Mouse (Mus musculus) myocyte (in vitro differentiated cells): ENCODE data around the gene Cblb. TPM values are rescaled to one million over a fixed set of nuclear protein-coding genes. Genes with fewer than 3 reads are reported as not detected.

Experiments
- H3K27me3 ChIP-seq: one replicate; pipeline ENCODE4 v1.6.1; 2011; ENCODE audit not compliant: control insufficient read depth, insufficient read depth, insufficient read length
- H3K36me3 ChIP-seq: one replicate; pipeline ENCODE4 v1.6.1; 2011; ENCODE audit not compliant: control insufficient read depth, insufficient read depth
- H3K4me2 ChIP-seq: one replicate; pipeline ENCODE4 v1.6.1; 2011; ENCODE audit warnings: low read depth, control low read depth
- H3K4me3 ChIP-seq: one replicate; pipeline ENCODE4 v1.5.1; 2011; ENCODE audit warnings: mild to moderate bottlenecking, control low read depth, moderate library complexity
- H3K79me2 ChIP-seq: one replicate; pipeline ENCODE4 v1.6.1; 2011; ENCODE audit not compliant: control insufficient read depth, insufficient read depth
- H3ac ChIP-seq: one replicate; pipeline ENCODE4 v1.6.1; 2011; ENCODE audit not compliant: control insufficient read depth, insufficient read length
- CEBPB ChIP-seq: IDR thresholded peaks from 2 replicates; pipeline ENCODE4 v1.6.1; 2011; ENCODE audit warnings: mild to moderate bottlenecking, moderate library complexity; ENCODE audit not compliant: poor library complexity, insufficient read depth, severe bottlenecking
- E2F4 ChIP-seq: IDR thresholded peaks from one replicate; pipeline ENCODE4 v1.6.1; 2011; ENCODE audit warnings: mild to moderate bottlenecking, control low read depth, moderate library complexity; ENCODE audit not compliant: insufficient read depth
- MAX ChIP-seq: IDR thresholded peaks from one replicate; pipeline ENCODE4 v1.6.1; 2011; ENCODE audit warnings: low read depth, mild to moderate bottlenecking, control low read depth
- MYOD1 ChIP-seq, 3 experiments: IDR thresholded peaks; one replicate each; pipeline ENCODE4 v1.6.1; 2011; ENCODE audit warnings: control low read depth in 2 of 3, low read depth in 2 of 3, mild to moderate bottlenecking in 2 of 3, moderate library complexity in 1 of 3; ENCODE audit not compliant: insufficient read length in 2 of 3, control insufficient read depth in 1 of 3
- MYOG ChIP-seq, 3 experiments: IDR thresholded peaks; one replicate each; pipeline ENCODE4 v1.6.1; 2011; ENCODE audit warnings: control low read depth in 2 of 3, low read depth in 2 of 3, mild to moderate bottlenecking in 2 of 3; ENCODE audit not compliant: insufficient read length in 2 of 3, control insufficient read depth in 1 of 3, insufficient read depth in 1 of 3
- POLR2A ChIP-seq: IDR thresholded peaks from one replicate; pipeline ENCODE4 v1.6.1; 2011; ENCODE audit warnings: low read depth, mild to moderate bottlenecking, control low read depth, moderate library complexity; ENCODE audit not compliant: insufficient read length
- POLR2AphosphoS2 ChIP-seq: IDR thresholded peaks from one replicate; pipeline ENCODE4 v1.6.1; 2011; ENCODE audit warnings: low read depth, control low read depth; ENCODE audit not compliant: insufficient read length
- REST ChIP-seq: IDR thresholded peaks from one replicate; pipeline ENCODE4 v1.6.1; 2011; ENCODE audit warnings: mild to moderate bottlenecking, control low read depth, moderate library complexity; ENCODE audit not compliant: insufficient read depth, insufficient read length
- SRF ChIP-seq: IDR thresholded peaks from one replicate; pipeline ENCODE4 v1.6.1; 2011; ENCODE audit warnings: low read depth; ENCODE audit not compliant: control insufficient read depth, insufficient read length
- TCF12 ChIP-seq: IDR thresholded peaks from one replicate; pipeline ENCODE4 v1.6.1; 2011; ENCODE audit warnings: mild to moderate bottlenecking, control low read depth; ENCODE audit not compliant: poor library complexity, insufficient read depth, severe bottlenecking
- TCF3 ChIP-seq: IDR thresholded peaks from one replicate; pipeline ENCODE4 v1.6.1; 2011; ENCODE audit warnings: low read depth, control low read depth; ENCODE audit not compliant: insufficient read length
- USF1 ChIP-seq: IDR thresholded peaks from one replicate; pipeline ENCODE4 v1.6.1; 2011; ENCODE audit warnings: low read depth, mild to moderate bottlenecking, control low read depth, moderate library complexity
- polyA plus RNA-seq: library from polyadenylated mRNA; unstranded; fragments of >200 nt; fragmentation: generic; extraction: Trizol; gene quantifications from one replicate; pipeline ENCODE4 v1.2.1, GENCODE M21; 2012; ENCODE audit warnings: missing spikeins

Cblb gene
- polyA plus RNA-seq, 1 experiment, result 7.7 TPM

- Histone ChIP-seq H3K4me3 (no peak overlapping the region), H3ac (no peak overlapping the region), H3K4me2 (no peak overlapping the region), H3K27me3 (no peaks in the 10 kb centered on the region), H3K36me3 (peaks cover 10% of the 10 kb centered on the region), H3K79me2 (peaks cover 33% of the 10 kb centered on the region)
- TF ChIP-seq MYOD1 (IDR thresholded peaks at IDR 0.05; ENCODE audit: control insufficient read depth in 1 of 3, insufficient read length in 2 of 3, low read depth in 2 of 3) (no peak), USF1 (no peak), TCF3 (no peak), TCF12 (no peak), REST (no peak), POLR2A (no peak), MYOG (IDR thresholded peaks at IDR 0.05; ENCODE audit: control insufficient read depth in 1 of 3, insufficient read depth in 1 of 3, insufficient read length in 2 of 3, low read depth in 2 of 3) (no peak), POLR2AphosphoS2 (no peak), E2F4 (no peak), CEBPB (no peak), SRF (no peak), MAX (no peak)
Observed at GRCm38 (mm10) chr16:52052734-52053133, 21.7 kb downstream of the Cblb start.

GRCm38 (mm10) chr16:52055236-52055635 is 24.2 kb downstream of the Cblb start:
- Histone ChIP-seq H3K79me2 (peaks cover 41% of the 10 kb centered on the region), H3K27me3 (no peaks in the 10 kb centered on the region), H3K36me3 (no peaks in the 10 kb centered on the region), H3ac (no peak overlapping the region), H3K4me2 (no peak overlapping the region), H3K4me3 (no peak overlapping the region)
- TF ChIP-seq MYOD1 (IDR thresholded peaks at IDR 0.05; ENCODE audit: control insufficient read depth in 1 of 3, insufficient read length in 2 of 3, low read depth in 2 of 3) (no peak), TCF12 (no peak), CEBPB (no peak), REST (no peak), MYOG (IDR thresholded peaks at IDR 0.05; ENCODE audit: control insufficient read depth in 1 of 3, insufficient read depth in 1 of 3, insufficient read length in 2 of 3, low read depth in 2 of 3) (no peak), POLR2A (no peak), MAX (no peak), POLR2AphosphoS2 (no peak), TCF3 (no peak), SRF (no peak), USF1 (no peak), E2F4 (no peak)

- peaks cover 41% of the 10 kb centered on the region for H3K79me2 ChIP-seq
- no peak overlapping the region for H3ac ChIP-seq
- H3K36me3 ChIP-seq, result no peaks in the 10 kb centered on the region
- H3K4me3 ChIP-seq, result no peak overlapping the region
- no peak overlapping the region for H3K4me2 ChIP-seq
- TF ChIP-seq MYOG (IDR thresholded peaks at IDR 0.05; ENCODE audit: control insufficient read depth in 1 of 3, insufficient read depth in 1 of 3, insufficient read length in 2 of 3, low read depth in 2 of 3) (no peak), MAX (no peak), POLR2AphosphoS2 (no peak), REST (no peak), TCF3 (no peak), USF1 (no peak), CEBPB (no peak), SRF (no peak), E2F4 (no peak), POLR2A (no peak), TCF12 (no peak), MYOD1 (IDR thresholded peaks at IDR 0.05; ENCODE audit: control insufficient read depth in 1 of 3, insufficient read length in 2 of 3, low read depth in 2 of 3) (no peak)
- H3K27me3 ChIP-seq, result no peaks in the 10 kb centered on the region
Observed at GRCm38 (mm10) chr16:52056164-52056563, 25.1 kb downstream of the Cblb start.

- Histone ChIP-seq H3K4me2 (no peak overlapping the region), H3K4me3 (no peak overlapping the region), H3K27me3 (no peaks in the 10 kb centered on the region), H3ac (no peak overlapping the region), H3K79me2 (peaks cover 50% of the 10 kb centered on the region), H3K36me3 (no peaks in the 10 kb centered on the region)
- TF ChIP-seq POLR2AphosphoS2 (no peak), TCF12 (no peak), TCF3 (no peak)
Observed at GRCm38 (mm10) chr16:52057335-52057734, 26.3 kb downstream of the Cblb start.

GRCm38 (mm10) chr16:52059535-52059934 is 28.5 kb downstream of the Cblb start:
- H3K36me3 ChIP-seq, result no peaks in the 10 kb centered on the region
- H3ac ChIP-seq, result no peak overlapping the region
- H3K4me3 ChIP-seq, result no peak overlapping the region
- no peak overlapping the region for H3K4me2 ChIP-seq
- no peaks in the 10 kb centered on the region for H3K27me3 ChIP-seq
- TF ChIP-seq MYOD1 (IDR thresholded peaks at IDR 0.05; ENCODE audit: control insufficient read depth in 1 of 3, insufficient read length in 2 of 3, low read depth in 2 of 3) (no peak), USF1 (peak; percentile 17), MAX (no peak), E2F4 (no peak), REST (no peak)
- H3K79me2 ChIP-seq, result peaks cover 46% of the 10 kb centered on the region
